Comparison of ENCODE assay signal across 8 mouse cellular contexts in genomic region chr15:79074913-79075532, GRCm38 (mm10). TPM values are rescaled to one million over a fixed set of nuclear protein-coding genes. Genes with fewer than 3 reads are reported as not detected.
A peak's percentile ranks its signal among the peaks of the same experiment; 100 is the strongest.
DNase-seq lines count a peak whose midpoint lies in the region; TF ChIP-seq lines count a peak whose summit lies in the region.

Eif3l (plus strand) TSS chr15:79075179.

- TF ChIP-seq POLR2A in cortical plate, adult 2 months (IDR thresholded peaks at IDR 0.05; ENCODE audit: extremely low read depth, insufficient read depth, low read length), result peak; percentile 67

- no peak within 1 kb of the TSS for H3K27ac ChIP-seq in cortical plate, adult 2 months (ENCODE audit: insufficient read depth, low read length)

- peak within 1 kb of the TSS; percentile 73 for H3K4me3 ChIP-seq in cortical plate, adult 2 months (ENCODE audit: insufficient read depth, low read length)

- peak; percentile 83 for DNase-seq in adipocyte (ENCODE audit: low spot score)
- peak; percentile 87 for DNase-seq in gastrocnemius, postnatal 10 days
- peak; percentile 91 for DNase-seq in induced T-regulatory cell, adult 2 months (ENCODE audit: low read depth)
- peak; percentile 74 to 89 for DNase-seq in left cerebral cortex, postnatal 14 days (ENCODE audit: low spot score in 2 of 2)
- peak; percentile 89 for DNase-seq in mesoderm, embryonic 11.5 days (ENCODE audit: low read depth, low spot score)
- peak; percentile 82 to 84 for DNase-seq in right cerebral cortex, postnatal 36 days (ENCODE audit: low spot score in 2 of 2)
- peak; percentile 90 for DNase-seq in yolk sac, embryonic 10.5 days (ENCODE audit: low spot score)

- peaks cover 3% of the 10 kb centered on the region; the same call in 1 of the 2 replicates for H3K4me1 ChIP-seq in cortical plate, adult 2 months (ENCODE audit: control insufficient read depth, insufficient read depth, low read length)

- intact Hi-C loops in left cerebral cortex, postnatal 14 days (cut with DNase I), result no loop called here

- no peak for TF ChIP-seq CTCF in cortical plate, adult 2 months (IDR thresholded peaks at IDR 0.05; ENCODE audit: extremely low read depth, insufficient read depth, low read length)

RNA-seq across cellular contexts. Expression of gene Eif3l, which starts in this region (rescaled TPM):
- 86.8 and 93.0 TPM in 2 replicates for polyA plus RNA-seq in cortical plate, adult 2 months (2012; rRNA removed)
- 10 to 100 TPM; 80.0 to 86.2 TPM for total RNA-seq in gastrocnemius, postnatal 10 days (2021)
- 10 to 100 TPM; 80.6 to 81.3 TPM for total RNA-seq in left cerebral cortex, postnatal 14 days (2021)
